Mouse (Mus musculus): ENCODE results near the gene Pde4d. TPM values are rescaled to one million over a fixed set of nuclear protein-coding genes. Genes with fewer than 3 reads are reported as not detected.

The Pde4d gene
- total and polyA plus RNA-seq, 3 experiments: 18.5 to 18.8 TPM; not detected in 1

- Histone ChIP-seq H3K4me1 (ENCODE audit: control insufficient read depth in 1 of 2, insufficient read depth in 2 of 2, low read length in 2 of 2) (no peaks in the 10 kb centered on the region), H3K79me2 (ENCODE audit: control insufficient read depth, insufficient read depth, low read length, poor library complexity) (no peaks in the 10 kb centered on the region), H3K9me3 (replicated peaks; ENCODE audit: insufficient read depth, low read length) (no peaks in the 10 kb centered on the region), H3K9ac (ENCODE audit: control insufficient read depth, low read depth, low read length, poor library complexity, severe bottlenecking) (no peak overlapping the region), H3K36me3 (ENCODE audit: control insufficient read depth in 1 of 2, insufficient read depth in 2 of 2, low read length in 2 of 2) (no peaks in the 10 kb centered on the region), H3K27me3 (ENCODE audit: control insufficient read depth in 1 of 2, insufficient read depth in 2 of 2, low read length in 2 of 2) (no peaks in the 10 kb centered on the region), H3K27ac (ENCODE audit: control insufficient read depth, low read depth, low read length) (no peak overlapping the region), H3K4me3 (ENCODE audit: control insufficient read depth in 1 of 2, insufficient read depth in 1 of 2, low read depth in 2 of 2, low read length in 2 of 2) (no peak overlapping the region)
- DNase-seq (ENCODE audit: low read depth, low spot score): no peak
- TF ChIP-seq RCOR1 (IDR thresholded peaks at IDR 0.05; ENCODE audit: low read depth, low read length) (no peak), NELFE (IDR thresholded peaks at IDR 0.05; ENCODE audit: low read depth, low read length) (no peak), MAX (IDR thresholded peaks at IDR 0.05; ENCODE audit: low read length) (no peak), GATA1 (IDR thresholded peaks at IDR 0.05; ENCODE audit: low read depth, low read length) (no peak), TAL1 (IDR thresholded peaks at IDR 0.05; ENCODE audit: low read length) (no peak), POLR2AphosphoS5 (IDR thresholded peaks at IDR 0.05; ENCODE audit: borderline replicate concordance, low read depth, low read length) (no peak), TBP (IDR thresholded peaks at IDR 0.05; ENCODE audit: low read depth, low read length) (no peak), MEF2A (IDR thresholded peaks at IDR 0.05; ENCODE audit: extremely low read depth, insufficient replicate concordance, low read depth, low read length, poor library complexity, severe bottlenecking) (no peak), USF1 (IDR thresholded peaks at IDR 0.05; ENCODE audit: low read depth, low read length) (no peak), NRF1 (IDR thresholded peaks at IDR 0.05; ENCODE audit: insufficient read depth, low read depth, low read length, poor library complexity, severe bottlenecking) (no peak), MYB (IDR thresholded peaks at IDR 0.05; ENCODE audit: low read depth, low read length) (no peak), E2F4 (IDR thresholded peaks at IDR 0.05; ENCODE audit: borderline replicate concordance, low read depth, low read length) (no peak), ZC3H11A (IDR thresholded peaks at IDR 0.05; ENCODE audit: low read depth, low read length) (no peak), MYC (IDR thresholded peaks at IDR 0.05; ENCODE audit: low read depth, low read length) (no peak), MAFK (IDR thresholded peaks at IDR 0.05; ENCODE audit: borderline replicate concordance, low read depth, low read length) (no peak), UBTF (IDR thresholded peaks at IDR 0.05; ENCODE audit: borderline replicate concordance, insufficient read depth, low read depth, low read length) (no peak), MAZ (IDR thresholded peaks at IDR 0.05; ENCODE audit: low read depth, low read length) (no peak), MXI1 (IDR thresholded peaks at IDR 0.05; ENCODE audit: low read depth, low read length) (no peak), SIN3A (IDR thresholded peaks at IDR 0.05; ENCODE audit: low read length) (no peak), POLR2A (IDR thresholded peaks at IDR 0.05; ENCODE audit: control insufficient read depth in 1 of 2, insufficient read depth in 1 of 2, low read depth in 1 of 2, low read length in 2 of 2, poor library complexity in 1 of 2) (no peak)
Observed at GRCm38 (mm10) chr13:108596938-108597337, 147.2 kb downstream of the Pde4d start.

- TF ChIP-seq HCFC1 (IDR thresholded peaks at IDR 0.05; ENCODE audit: low read depth, low read length) (no peak), JUND (IDR thresholded peaks at IDR 0.05; ENCODE audit: low read depth, low read length) (no peak), MEF2A (IDR thresholded peaks at IDR 0.05; ENCODE audit: extremely low read depth, insufficient replicate concordance, low read depth, low read length, poor library complexity, severe bottlenecking) (no peak), SIN3A (IDR thresholded peaks at IDR 0.05; ENCODE audit: low read length) (no peak), EP300 (IDR thresholded peaks at IDR 0.05; ENCODE audit: low read depth in 1 of 2, low read length in 2 of 2) (no peak), CTCF (IDR thresholded peaks at IDR 0.05 in 2 of 3, conservative IDR thresholded peaks at IDR 0.05 in 1 of 3; ENCODE audit: control insufficient read depth in 1 of 3, insufficient read depth in 1 of 3, low read depth in 2 of 3, low read length in 3 of 3, poor library complexity in 1 of 3, severe bottlenecking in 1 of 3) (no peak), ZC3H11A (IDR thresholded peaks at IDR 0.05; ENCODE audit: low read depth, low read length) (no peak), MYB (IDR thresholded peaks at IDR 0.05; ENCODE audit: low read depth, low read length) (no peak), UBTF (IDR thresholded peaks at IDR 0.05; ENCODE audit: borderline replicate concordance, insufficient read depth, low read depth, low read length) (no peak)
- no peaks in the 10 kb centered on the region for H3K36me3 ChIP-seq (ENCODE audit: control insufficient read depth in 1 of 2, insufficient read depth in 2 of 2, low read length in 2 of 2)
Observed at GRCm38 (mm10) chr13:108598673-108599072, 148.9 kb downstream of the Pde4d start.

More at GRCm38 (mm10) chr13:108598673-108599072, 148.9 kb downstream of the Pde4d start:
- DNase-seq (ENCODE audit: low read depth, low spot score): no peak
- Histone ChIP-seq H3K27ac (ENCODE audit: control insufficient read depth, low read depth, low read length) (no peak overlapping the region), H3K4me1 (ENCODE audit: control insufficient read depth in 1 of 2, insufficient read depth in 2 of 2, low read length in 2 of 2) (no peaks in the 10 kb centered on the region), H3K79me2 (ENCODE audit: control insufficient read depth, insufficient read depth, low read length, poor library complexity) (no peaks in the 10 kb centered on the region), H3K4me3 (ENCODE audit: control insufficient read depth in 1 of 2, insufficient read depth in 1 of 2, low read depth in 2 of 2, low read length in 2 of 2) (no peak overlapping the region), H3K9me3 (replicated peaks; ENCODE audit: insufficient read depth, low read length) (no peaks in the 10 kb centered on the region), H3K27me3 (ENCODE audit: control insufficient read depth in 1 of 2, insufficient read depth in 2 of 2, low read length in 2 of 2) (no peaks in the 10 kb centered on the region), H3K9ac (ENCODE audit: control insufficient read depth, low read depth, low read length, poor library complexity, severe bottlenecking) (no peak overlapping the region)

All from MEL (cell line).